Mouse (Mus musculus) neural tube, embryonic 11.5 days (tissue): ENCODE data around the gene Lrat. TPM values are rescaled to one million over a fixed set of nuclear protein-coding genes. Genes with fewer than 3 reads are reported as not detected.
A peak's percentile ranks its signal among the peaks of the same experiment; 100 is the strongest.

Experiments used
- ATAC-seq: fragments of 200-750 bp; cut with Nextera tagmentation; 2 replicates; pipeline ENCODE4 v1.8.0; 2017; ENCODE audit warnings: moderate number of reproducible peaks, mild to moderate bottlenecking, moderate TSS enrichment, moderate library complexity; ENCODE audit not compliant: insufficient read depth, low FRiP score, low TSS enrichment
- DNase-seq: peaks from one replicate; pipeline ENCODE4 v3.0.0-alpha.2; 2015; ENCODE audit warnings: low spot score
- H3K27ac ChIP-seq: fragments of 300-500 bp; sonication (generic); 2 replicates; pipeline ENCODE4 v1.5.1; 2014; ENCODE audit warnings: low read depth, mild to moderate bottlenecking, low read length
- H3K27me3 ChIP-seq: fragments of 300-500 bp; sonication (generic); 2 replicates; pipeline ENCODE4 v1.6.1; 2014; ENCODE audit warnings: mild to moderate bottlenecking, low read length, mixed read lengths; ENCODE audit not compliant: control insufficient read depth, insufficient read depth
- H3K36me3 ChIP-seq: fragments of 300-500 bp; sonication (generic); 2 replicates; pipeline ENCODE4 v1.6.1; 2014; ENCODE audit warnings: mild to moderate bottlenecking, low read length, moderate library complexity, mixed read lengths; ENCODE audit not compliant: control insufficient read depth, insufficient read depth
- H3K4me1 ChIP-seq: fragments of 300-500 bp; sonication (generic); 2 replicates; pipeline ENCODE4 v1.6.1; 2014; ENCODE audit warnings: low read length, mixed read lengths; ENCODE audit not compliant: control insufficient read depth, insufficient read depth
- H3K4me2 ChIP-seq: fragments of 300-500 bp; sonication (generic); 2 replicates; pipeline ENCODE4 v1.6.1; 2014; ENCODE audit warnings: low read depth, mild to moderate bottlenecking, moderate library complexity
- H3K4me3 ChIP-seq: fragments of 300-500 bp; sonication (generic); 2 replicates; pipeline ENCODE4 v1.5.1; 2014; ENCODE audit warnings: low read depth, low read length
- H3K9ac ChIP-seq: fragments of 300-500 bp; sonication (generic); 2 replicates; pipeline ENCODE4 v1.6.1; 2014; ENCODE audit warnings: mild to moderate bottlenecking, low read length
- H3K9me3 ChIP-seq: fragments of 300-500 bp; sonication (generic); 2 replicates; pipeline ENCODE4 v1.6.1; 2016; ENCODE audit warnings: low read length; ENCODE audit not compliant: control insufficient read depth
- WGBS: fragments of 180-500 bp; shearing (Covaris S2); extraction: QIAGEN DNeasy Blood & Tissue Kit; methylation state at CpG from one replicate; pipeline ENCODE4 v1.1.7; 2014; 5-methylcytosine and 5-hydroxymethylcytosine counted together
- polyA plus RNA-seq: library from polyadenylated mRNA; unstranded; fragments of >200 nt; fragmentation: Nextera tagmentation; extraction: Ambion mirVana; gene quantifications from 2 replicates; pipeline ENCODE4 v1.2.1, GENCODE M21; 2014

The Lrat gene
- polyA plus RNA-seq, 1 experiment from 2014 or later, result 0.07 TPM

GRCm38 (mm10) chr3:82904211-82904908, 587 bp upstream of the Lrat start:
- Histone ChIP-seq H3K36me3 (no peaks in the 10 kb centered on the region), H3K9ac (no peak overlapping the region; the same call in 1 of the 2 replicates), H3K27me3 (peaks cover 21% of the 10 kb centered on the region), H3K9me3 (no peaks in the 10 kb centered on the region), H3K4me3 (peak overlapping the region; percentile 41), H3K4me2 (peak overlapping the region; percentile 92), H3K4me1 (no peaks in the 10 kb centered on the region), H3K27ac (no peak overlapping the region)
- WGBS, result under 1% methylated on average over 31 of the region's 31 CpGs
- DNase-seq (peak; percentile 33), ATAC-seq (no peak)

DNA sequence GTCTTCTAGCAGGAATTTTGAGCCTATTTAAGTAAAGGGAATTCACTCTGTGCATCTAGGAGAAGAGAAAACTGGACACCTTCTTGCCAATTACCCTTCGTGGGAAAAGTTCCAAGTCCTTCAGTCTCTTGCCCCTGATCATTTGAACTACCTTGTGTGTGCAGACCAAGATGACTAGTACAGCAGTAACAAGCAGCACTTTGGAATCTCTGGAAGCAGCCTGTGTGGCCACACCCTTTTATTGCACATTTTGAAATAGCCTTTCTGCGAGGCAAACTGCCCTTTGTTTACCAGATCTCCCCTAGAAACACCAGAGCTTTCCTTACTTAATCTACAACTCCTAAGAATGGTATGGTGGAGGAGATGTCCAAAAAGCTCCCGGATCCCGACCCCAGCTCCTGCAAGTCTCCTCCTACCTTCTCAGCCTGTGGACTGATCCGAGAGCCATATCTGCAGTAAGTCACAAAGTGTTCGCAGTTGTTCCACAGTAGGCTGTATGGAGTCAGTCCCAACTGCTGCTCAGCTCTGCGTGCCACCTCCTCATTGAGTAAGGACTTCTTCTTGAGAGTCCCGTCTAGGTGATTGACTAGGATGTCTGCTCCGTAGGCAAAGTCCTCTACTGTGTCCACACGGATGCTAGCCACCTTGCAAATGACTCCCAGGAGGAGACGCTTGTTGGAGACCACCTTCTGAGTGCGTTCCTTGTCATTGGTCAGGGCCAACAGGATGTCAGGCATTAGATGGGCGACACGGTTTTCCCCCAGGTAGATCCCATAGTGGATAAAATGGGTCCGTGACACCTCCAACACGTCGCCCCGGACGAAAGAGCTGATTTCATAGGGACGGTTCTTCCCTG, 788 bp downstream of the Lrat start:
- H3K27me3 ChIP-seq, result peaks cover 21% of the 10 kb centered on the region
- peak overlapping the region; percentile 92 for H3K4me2 ChIP-seq
- no peaks in the 10 kb centered on the region for H3K9me3 ChIP-seq
- 19% methylated on average over 20 of the region's 20 CpGs for WGBS
- H3K36me3 ChIP-seq, result no peaks in the 10 kb centered on the region
- no peak overlapping the region for H3K9ac ChIP-seq
- no peaks in the 10 kb centered on the region for H3K4me1 ChIP-seq
- H3K4me3 ChIP-seq, result peak overlapping the region; percentile 41
- DNase-seq, result no peak
- H3K27ac ChIP-seq, result no peak overlapping the region
- ATAC-seq, result no peak

GRCm38 (mm10) chr3:82888842-82889241, 14.9 kb downstream of the Lrat start:
- DNase-seq (no peak), ATAC-seq (no peak)
- Histone ChIP-seq H3K9me3 (no peaks in the 10 kb centered on the region), H3K9ac (no peak overlapping the region), H3K36me3 (no peaks in the 10 kb centered on the region), H3K27ac (no peak overlapping the region), H3K27me3 (no peaks in the 10 kb centered on the region), H3K4me2 (no peak overlapping the region), H3K4me1 (no peaks in the 10 kb centered on the region), H3K4me3 (no peak overlapping the region)
- WGBS, result 5% methylated on average over 2 of the region's 2 CpGs

DNA sequence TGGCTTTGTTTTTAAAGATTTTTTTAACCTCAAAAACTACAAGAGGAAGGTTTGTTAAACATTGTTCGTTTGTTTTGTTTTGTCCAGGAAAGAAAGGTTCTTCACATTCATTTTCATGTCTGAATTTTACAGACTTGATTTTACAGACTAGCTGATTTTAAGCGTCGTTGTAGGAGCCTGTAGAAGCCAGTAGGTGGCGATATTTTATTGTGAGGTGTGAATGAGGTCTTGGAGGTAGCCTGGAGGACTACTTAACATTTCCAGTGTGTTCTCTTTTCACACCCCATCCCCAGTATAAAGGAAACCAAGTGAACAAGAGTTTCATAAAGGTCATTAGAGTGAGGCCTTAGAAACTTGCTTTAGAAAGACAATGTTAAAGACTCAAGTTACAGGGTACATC, 26.5 kb downstream of the Lrat start:
- Histone ChIP-seq H3K9ac (no peak overlapping the region), H3K9me3 (peaks cover 3% of the 10 kb centered on the region; the same call in 1 of the 2 replicates), H3K36me3 (no peaks in the 10 kb centered on the region), H3K4me1 (no peaks in the 10 kb centered on the region), H3K27ac (no peak overlapping the region), H3K4me3 (no peak overlapping the region), H3K27me3 (peaks cover 15% of the 10 kb centered on the region), H3K4me2 (no peak overlapping the region)
- DNase-seq, result no peak
- WGBS, result 14% methylated on average over 4 of the region's 4 CpGs
- no peak for ATAC-seq

GRCm38 (mm10) chr3:82876372-82876739, 27.4 kb downstream of the Lrat start, which contains the start of gene Rbm46:
Rbm46 (minus strand) TSS chr3:82876483.
- Histone ChIP-seq H3K9me3 (peaks cover 3% of the 10 kb centered on the region; the same call in 1 of the 2 replicates), H3K27ac (no peak within 1 kb of the TSS), H3K4me3 (peak within 1 kb of the TSS; percentile 25; the same call in 1 of the 2 replicates), H3K9ac (no peak within 1 kb of the TSS), H3K36me3 (no peaks in the 10 kb centered on the region), H3K4me2 (peak within 1 kb of the TSS; percentile 43), H3K27me3 (peaks cover 15% of the 10 kb centered on the region), H3K4me1 (no peaks in the 10 kb centered on the region)
- ATAC-seq (peak; percentile 94), DNase-seq (peak; percentile 85)
- 29% methylated on average over 36 of the region's 36 CpGs for WGBS

DNA sequence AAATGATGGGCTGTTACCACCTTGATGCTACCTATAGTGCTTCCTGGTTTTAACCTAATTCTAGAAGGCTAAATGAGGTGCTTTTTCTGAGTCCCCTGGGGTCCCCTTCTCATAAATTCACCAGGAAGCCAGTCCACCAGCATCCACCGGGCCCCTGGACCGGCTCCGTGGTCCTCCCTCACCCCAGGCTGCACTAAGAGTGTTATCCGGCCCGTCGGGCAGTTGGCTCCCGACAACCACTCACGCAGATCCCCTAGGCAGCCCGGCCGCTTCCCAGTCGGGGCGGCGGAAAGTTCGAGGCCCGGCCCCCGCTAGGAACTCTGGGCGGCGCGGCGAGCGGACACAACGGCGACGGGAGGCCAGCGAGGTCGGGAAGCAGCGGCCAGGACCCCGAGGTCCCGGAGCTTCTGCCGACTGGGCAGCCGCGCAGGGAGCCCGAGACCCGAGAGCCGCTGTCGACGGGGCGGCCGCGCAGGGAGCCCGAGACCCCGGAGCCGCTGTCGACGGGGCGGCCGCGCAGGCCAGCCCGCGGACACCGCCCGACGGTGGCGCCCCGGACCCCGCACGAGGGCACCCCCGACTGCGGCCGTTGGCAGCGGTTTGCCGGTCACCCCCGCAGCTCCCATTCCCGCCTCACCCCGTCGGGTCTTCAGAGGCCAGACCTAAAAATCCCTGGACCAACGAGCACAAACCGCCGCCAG, 28.0 kb downstream of the Lrat start:
- H3K9ac ChIP-seq, result no peak overlapping the region
- H3K4me2 ChIP-seq, result peak overlapping the region; percentile 43
- DNase-seq (no peak), ATAC-seq (peak; percentile 68)
- H3K27ac ChIP-seq, result no peak overlapping the region
- peaks cover 3% of the 10 kb centered on the region; the same call in 1 of the 2 replicates for H3K9me3 ChIP-seq
- 19% methylated on average over 65 of the region's 69 CpGs for WGBS
- peaks cover 15% of the 10 kb centered on the region for H3K27me3 ChIP-seq
- no peaks in the 10 kb centered on the region for H3K36me3 ChIP-seq
- H3K4me3 ChIP-seq, result peak overlapping the region; percentile 25; the same call in 1 of the 2 replicates
- no peaks in the 10 kb centered on the region for H3K4me1 ChIP-seq

DNA sequence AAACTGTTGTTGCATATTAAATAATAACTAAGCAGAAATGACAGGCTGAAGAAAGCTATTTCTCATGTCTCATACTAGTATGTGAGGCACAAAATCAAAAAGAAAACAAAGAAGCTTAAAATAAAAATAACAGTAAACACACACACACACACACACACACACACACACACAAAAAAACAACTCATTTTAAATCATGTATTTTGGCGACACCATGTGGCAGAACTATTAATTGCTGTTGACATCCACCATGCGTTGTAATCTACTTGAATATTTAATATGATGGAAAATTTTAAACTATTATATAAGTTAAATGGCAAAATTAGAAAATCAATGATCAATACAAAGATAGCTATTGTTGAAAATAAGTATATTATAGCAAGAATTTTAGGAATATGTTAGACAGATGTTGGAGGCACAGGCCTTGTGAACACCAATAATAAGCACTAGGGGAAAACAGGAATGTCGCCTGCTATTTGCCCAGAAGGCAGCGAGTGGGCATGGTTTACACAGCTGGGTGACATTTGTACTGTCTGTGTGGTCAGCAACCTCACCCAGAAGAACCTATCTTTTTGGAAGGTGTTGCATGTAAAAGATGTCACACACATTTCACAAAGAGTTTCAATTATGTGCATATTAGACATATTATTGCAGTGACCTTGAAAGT, 46.2 kb downstream of the Lrat start:
- DNase-seq, result peak; percentile 32

More for the DNA sequence above, 46.2 kb downstream of the Lrat start:
- Histone ChIP-seq H3K9ac (no peak overlapping the region), H3K9me3 (no peaks in the 10 kb centered on the region), H3K4me2 (no peak overlapping the region), H3K27me3 (no peaks in the 10 kb centered on the region), H3K4me3 (no peak overlapping the region), H3K27ac (no peak overlapping the region), H3K4me1 (no peaks in the 10 kb centered on the region), H3K36me3 (no peaks in the 10 kb centered on the region)
- ATAC-seq, result peak; percentile 27; the same call in 1 of the 2 replicates
- WGBS, result 23% methylated on average over 4 of the region's 4 CpGs
